Mouse (Mus musculus) MEL (cell line): ENCODE data around the gene Tmx1. TPM values are rescaled to one million over a fixed set of nuclear protein-coding genes. Genes with fewer than 3 reads are reported as not detected.

Experiments
- DNase-seq: peaks from one replicate; pipeline ENCODE4 v3.0.0; 2011; ENCODE audit warnings: low read depth, low spot score
- H3K27ac ChIP-seq: 2 replicates; pipeline ENCODE4 v1.5.1; 2012; ENCODE audit warnings: low read depth, mild to moderate bottlenecking, control low read depth, low read length, moderate library complexity; ENCODE audit not compliant: control insufficient read depth
- H3K27me3 ChIP-seq, 2 experiments: fragments of 150-350 bp in 1 of 2; sonication (generic) in 1 of 2; 2 replicates each; pipeline ENCODE4 v1.6.1; 2012; ENCODE audit warnings: low read length in 2 of 2, mild to moderate bottlenecking in 2 of 2, improper control_type of control experiment in 1 of 2, moderate library complexity in 1 of 2; ENCODE audit not compliant: insufficient read depth in 2 of 2, control insufficient read depth in 1 of 2
- H3K36me3 ChIP-seq, 2 experiments: 2 replicates each; pipeline ENCODE4 v1.6.1; 2012 to 2014; ENCODE audit warnings: low read length in 2 of 2, improper control_type of control experiment in 1 of 2, inconsistent platforms in 1 of 2, mild to moderate bottlenecking in 1 of 2; ENCODE audit not compliant: insufficient read depth in 2 of 2, control insufficient read depth in 1 of 2
- H3K4me1 ChIP-seq, 2 experiments: fragments of 150-350 bp in 1 of 2; sonication (generic) in 1 of 2; 2 replicates each; pipeline ENCODE4 v1.6.1; 2012; ENCODE audit warnings: low read length in 2 of 2, improper control_type of control experiment in 1 of 2, mild to moderate bottlenecking in 1 of 2; ENCODE audit not compliant: insufficient read depth in 2 of 2, control insufficient read depth in 1 of 2
- H3K4me3 ChIP-seq, 2 experiments: fragments of 150-350 bp in 1 of 2; sonication (generic) in 1 of 2; 2 replicates each; pipeline ENCODE4 v1.5.1; 2012; ENCODE audit warnings: low read depth in 2 of 2, low read length in 2 of 2, mild to moderate bottlenecking in 2 of 2, moderate library complexity in 2 of 2, control low read depth in 1 of 2, improper control_type of control experiment in 1 of 2; ENCODE audit not compliant: control insufficient read depth in 1 of 2, insufficient read depth in 1 of 2
- H3K79me2 ChIP-seq: 2 replicates; pipeline ENCODE4 v1.6.1; 2012; ENCODE audit warnings: mild to moderate bottlenecking, low read length, moderate library complexity; ENCODE audit not compliant: control insufficient read depth, poor library complexity, insufficient read depth
- H3K9ac ChIP-seq: 2 replicates; pipeline ENCODE4 v1.6.1; 2012; ENCODE audit warnings: low read depth, mild to moderate bottlenecking, control low read depth, low read length, moderate library complexity; ENCODE audit not compliant: control insufficient read depth, poor library complexity, severe bottlenecking
- H3K9me3 ChIP-seq: fragments of 150-350 bp; sonication (generic); replicated peaks from 2 replicates; pipeline ENCODE4 v1.6.1; 2012; ENCODE audit warnings: mild to moderate bottlenecking, low read length, improper control_type of control experiment, moderate library complexity; ENCODE audit not compliant: insufficient read depth
- BHLHE40 ChIP-seq: IDR thresholded peaks from 2 replicates; pipeline ENCODE4 v1.6.1; 2012; ENCODE audit warnings: low read depth, mild to moderate bottlenecking, inconsistent platforms, low read length, improper control_type of control experiment, borderline replicate concordance
- CHD2 ChIP-seq: IDR thresholded peaks from 2 replicates; pipeline ENCODE4 v1.6.1; 2011; ENCODE audit warnings: low read length, improper control_type of control experiment
- CTCF ChIP-seq, 3 experiments: IDR thresholded peaks in 2 of 3; conservative IDR thresholded peaks in 1 of 3; 2 replicates each; pipeline ENCODE4 v1.5.1; 2011 to 2012; ENCODE audit warnings: low read length in 3 of 3, low read depth in 2 of 3, mild to moderate bottlenecking in 2 of 3, improper control_type of control experiment in 1 of 3, inconsistent platforms in 1 of 3, mixed read lengths in 1 of 3, moderate library complexity in 1 of 3; ENCODE audit not compliant: control insufficient read depth in 1 of 3, insufficient read depth in 1 of 3, poor library complexity in 1 of 3, severe bottlenecking in 1 of 3
- E2F4 ChIP-seq: IDR thresholded peaks from 2 replicates; pipeline ENCODE4 v1.6.1; 2011; ENCODE audit warnings: low read depth, low read length, improper control_type of control experiment, borderline replicate concordance
- EP300 ChIP-seq, 2 experiments: IDR thresholded peaks; 2 replicates each; pipeline ENCODE4 v1.6.1; 2011; ENCODE audit warnings: improper control_type of control experiment in 2 of 2, low read length in 2 of 2, low read depth in 1 of 2, mild to moderate bottlenecking in 1 of 2
- ETS1 ChIP-seq: IDR thresholded peaks from 2 replicates; pipeline ENCODE4 v1.6.1; 2012; ENCODE audit warnings: low read depth, mild to moderate bottlenecking, inconsistent platforms, low read length, improper control_type of control experiment, moderate library complexity
- GABPA ChIP-seq: IDR thresholded peaks from 2 replicates; pipeline ENCODE4 v1.6.1; 2012; ENCODE audit warnings: low read depth, mild to moderate bottlenecking, inconsistent platforms, low read length, improper control_type of control experiment, moderate library complexity
- GATA1 ChIP-seq: IDR thresholded peaks from 2 replicates; pipeline ENCODE4 v1.6.1; 2011; ENCODE audit warnings: low read depth, low read length, improper control_type of control experiment
- HCFC1 ChIP-seq: IDR thresholded peaks from 2 replicates; pipeline ENCODE4 v1.6.1; 2012; ENCODE audit warnings: low read depth, mild to moderate bottlenecking, inconsistent platforms, low read length, improper control_type of control experiment, moderate library complexity
- JUND ChIP-seq: IDR thresholded peaks from 2 replicates; pipeline ENCODE4 v1.6.1; 2011; ENCODE audit warnings: low read depth, mild to moderate bottlenecking, improper control_type of control experiment, low read length
- KAT2A ChIP-seq: conservative IDR thresholded peaks from 2 replicates; pipeline ENCODE4 v1.6.1; 2012; ENCODE audit warnings: low read depth, low read length, improper control_type of control experiment, inconsistent platforms
- MAFK ChIP-seq: IDR thresholded peaks from 2 replicates; pipeline ENCODE4 v1.6.1; 2011; ENCODE audit warnings: low read depth, mild to moderate bottlenecking, low read length, improper control_type of control experiment, borderline replicate concordance
- MEF2A ChIP-seq: IDR thresholded peaks from 2 replicates; pipeline ENCODE4 v1.6.1; 2014; ENCODE audit warnings: low read depth, mild to moderate bottlenecking, inconsistent platforms, low read length, improper control_type of control experiment; ENCODE audit not compliant: poor library complexity, insufficient replicate concordance, severe bottlenecking; ENCODE audit errors: extremely low read depth
- MXI1 ChIP-seq: IDR thresholded peaks from 2 replicates; pipeline ENCODE4 v1.6.1; 2011; ENCODE audit warnings: mild to moderate bottlenecking, low read depth, low read length, improper control_type of control experiment
- MYC ChIP-seq: IDR thresholded peaks from 2 replicates; pipeline ENCODE4 v1.6.1; 2011; ENCODE audit warnings: low read depth, mild to moderate bottlenecking, low read length, improper control_type of control experiment, moderate library complexity
- NELFE ChIP-seq: IDR thresholded peaks from 2 replicates; pipeline ENCODE4 v1.6.1; 2011; ENCODE audit warnings: low read depth, low read length, improper control_type of control experiment
- NRF1 ChIP-seq: IDR thresholded peaks from 2 replicates; pipeline ENCODE4 v1.6.1; 2014; ENCODE audit warnings: low read depth, mild to moderate bottlenecking, inconsistent platforms, low read length, improper control_type of control experiment, moderate library complexity; ENCODE audit not compliant: poor library complexity, insufficient read depth, severe bottlenecking
- POLR2A ChIP-seq, 2 experiments: IDR thresholded peaks; 2 replicates each; pipeline ENCODE4 v1.6.1; 2011 to 2012; ENCODE audit warnings: low read length in 2 of 2, mild to moderate bottlenecking in 2 of 2, control low read depth in 1 of 2, improper control_type of control experiment in 1 of 2, low read depth in 1 of 2, moderate library complexity in 1 of 2; ENCODE audit not compliant: control insufficient read depth in 1 of 2, insufficient read depth in 1 of 2, poor library complexity in 1 of 2
- POLR2AphosphoS2 ChIP-seq: IDR thresholded peaks from 2 replicates; pipeline ENCODE4 v1.6.1; 2011; ENCODE audit warnings: low read length, improper control_type of control experiment
- POLR2AphosphoS5 ChIP-seq: IDR thresholded peaks from 2 replicates; pipeline ENCODE4 v1.6.1; 2012; ENCODE audit warnings: low read depth, borderline replicate concordance, mild to moderate bottlenecking, inconsistent platforms, low read length, moderate library complexity, mixed read lengths
- RAD21 ChIP-seq: IDR thresholded peaks from 2 replicates; pipeline ENCODE4 v1.6.1; 2011; ENCODE audit warnings: mild to moderate bottlenecking, low read depth, low read length, improper control_type of control experiment
- RCOR1 ChIP-seq: IDR thresholded peaks from 2 replicates; pipeline ENCODE4 v1.6.1; 2012; ENCODE audit warnings: low read depth, mild to moderate bottlenecking, inconsistent platforms, low read length, improper control_type of control experiment
- SIN3A ChIP-seq: IDR thresholded peaks from 2 replicates; pipeline ENCODE4 v1.6.1; 2012; ENCODE audit warnings: low read length, improper control_type of control experiment, inconsistent platforms
- SMC3 ChIP-seq: IDR thresholded peaks from 2 replicates; pipeline ENCODE4 v1.6.1; 2011; ENCODE audit warnings: low read depth, low read length, improper control_type of control experiment
- TAL1 ChIP-seq: IDR thresholded peaks from 2 replicates; pipeline ENCODE4 v1.6.1; 2012; ENCODE audit warnings: mild to moderate bottlenecking, inconsistent platforms, low read length, moderate library complexity, mixed read lengths
- USF1 ChIP-seq: IDR thresholded peaks from 2 replicates; pipeline ENCODE4 v1.6.1; 2014; ENCODE audit warnings: low read depth, mild to moderate bottlenecking, inconsistent platforms, low read length, improper control_type of control experiment, moderate library complexity
- USF2 ChIP-seq, 2 experiments: IDR thresholded peaks; 2 replicates each; pipeline ENCODE4 v1.6.1; 2011 to 2012; ENCODE audit warnings: improper control_type of control experiment in 2 of 2, low read length in 2 of 2, borderline replicate concordance in 1 of 2, inconsistent platforms in 1 of 2, low read depth in 1 of 2, mild to moderate bottlenecking in 1 of 2; ENCODE audit not compliant: insufficient read depth in 1 of 2
- ZMIZ1 ChIP-seq: IDR thresholded peaks from 2 replicates; pipeline ENCODE4 v1.6.1; 2012; ENCODE audit warnings: low read depth, mild to moderate bottlenecking, inconsistent platforms, low read length, improper control_type of control experiment, moderate library complexity
- polyA plus RNA-seq, 2 experiments: library from polyadenylated mRNA; stranded (reverse) in 1 of 2; unstranded in 1 of 2; fragments of >175 nt in 1 of 2; fragments of >200 nt in 1 of 2; gene quantifications; 2 replicates each; pipeline versions ENCODE4 v1.2.1 to v1.2.4; 2012; ENCODE audit warnings: low replicate concordance in 2 of 2, low read depth in 1 of 2; ENCODE audit not compliant: insufficient read length in 2 of 2, insufficient read depth in 1 of 2, missing spikeins in 1 of 2
- total RNA-seq: library from RNA; depleted of rRNA; stranded (reverse); fragments of 300-350 nt; gene quantifications from 2 replicates; pipeline ENCODE4 v1.2.3, GENCODE M21; 2012

The Tmx1 gene
- total and polyA plus RNA-seq, 3 experiments, result 51.9 to 71.6 TPM; not detected in 1

DNA sequence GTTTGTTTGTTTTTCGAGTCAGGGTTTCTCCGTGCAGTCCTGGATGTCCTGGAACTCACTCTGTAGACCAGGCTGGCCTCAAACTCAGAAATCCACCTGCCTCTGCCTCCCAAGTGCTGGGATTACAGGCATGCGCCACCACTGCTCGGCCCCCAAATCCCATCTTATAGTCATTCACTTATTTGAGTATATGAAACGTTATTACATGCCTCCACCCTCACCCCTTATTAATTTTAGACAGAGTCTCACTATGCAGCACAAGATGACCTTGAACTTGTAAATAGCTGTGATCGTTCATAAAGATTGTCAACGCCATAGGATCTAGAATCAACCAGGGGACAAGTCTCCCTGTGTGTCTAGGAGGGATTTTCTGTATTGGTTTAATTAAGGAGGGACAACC is 33.1 kb downstream of the Tmx1 start:
- H3K36me3 ChIP-seq, result no peaks in the 10 kb centered on the region
- no peaks in the 10 kb centered on the region for H3K9me3 ChIP-seq
- no peak for DNase-seq
- H3K79me2 ChIP-seq, result no peaks in the 10 kb centered on the region
- no peak overlapping the region for H3K4me3 ChIP-seq
- no peak overlapping the region for H3K9ac ChIP-seq
- no peaks in the 10 kb centered on the region for H3K4me1 ChIP-seq
- peaks cover 6 to 14% of the 10 kb centered on the region in 2 experiments; a peak in 3 of 4 replicates for H3K27me3 ChIP-seq
- TF ChIP-seq KAT2A (no peak), ETS1 (no peak), MEF2A (no peak), ZMIZ1 (no peak), USF1 (no peak), GABPA (no peak), POLR2A (IDR thresholded peaks at IDR 0.05; ENCODE audit: control insufficient read depth in 1 of 2, insufficient read depth in 1 of 2, low read depth in 1 of 2, low read length in 2 of 2, poor library complexity in 1 of 2) (no peak), MYC (no peak), CHD2 (no peak), NELFE (no peak), POLR2AphosphoS5 (no peak), SIN3A (no peak), HCFC1 (no peak), GATA1 (no peak), POLR2AphosphoS2 (no peak), TAL1 (no peak), USF2 (IDR thresholded peaks at IDR 0.05; ENCODE audit: borderline replicate concordance in 1 of 2, insufficient read depth in 1 of 2, low read depth in 1 of 2, low read length in 2 of 2) (no peak)
- H3K27ac ChIP-seq, result no peak overlapping the region

DNA sequence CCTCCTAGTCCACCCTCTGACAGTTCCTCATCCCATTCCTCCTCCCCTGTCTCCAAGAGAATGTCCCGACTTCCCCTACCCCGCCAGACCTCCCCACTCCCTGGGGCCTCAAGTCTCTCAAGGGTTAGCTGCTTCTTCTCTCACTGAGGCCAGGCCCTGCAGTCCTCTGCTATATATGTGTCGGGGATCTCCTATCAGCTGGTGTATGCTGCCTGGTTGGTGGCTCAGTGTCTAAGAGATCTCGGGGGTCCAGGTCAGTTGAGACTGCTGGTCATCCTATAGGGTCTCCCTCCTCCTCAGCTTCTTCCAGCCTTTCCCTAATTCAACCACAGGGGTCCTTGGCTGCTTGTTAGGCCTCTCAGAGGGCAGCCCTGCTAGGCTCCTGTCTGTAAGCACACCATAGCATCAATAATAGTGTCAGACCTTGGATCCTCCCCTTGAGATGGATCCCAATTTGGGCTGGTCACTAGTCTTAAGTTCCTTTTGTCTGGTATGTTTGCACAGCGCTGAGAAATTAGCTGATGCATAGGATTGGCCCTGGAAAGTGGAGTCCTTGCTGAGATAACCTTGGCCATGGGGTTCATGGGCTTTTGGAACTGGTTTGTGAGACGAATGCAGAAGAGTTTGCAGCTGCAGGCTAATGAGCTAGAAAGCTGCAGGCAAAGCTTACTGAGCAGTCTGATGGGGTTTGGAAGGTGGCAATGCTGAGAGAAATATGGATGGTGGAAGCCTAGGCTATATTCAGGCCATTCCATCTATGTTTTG is 34.0 kb downstream of the Tmx1 start:
- no peak for DNase-seq
- no peaks in the 10 kb centered on the region for H3K79me2 ChIP-seq
- no peak overlapping the region for H3K4me3 ChIP-seq
- no peaks in the 10 kb centered on the region for H3K9me3 ChIP-seq
- H3K27ac ChIP-seq, result no peak overlapping the region
- TF ChIP-seq MEF2A (no peak), KAT2A (no peak), GATA1 (no peak), E2F4 (no peak), JUND (no peak), BHLHE40 (no peak), ETS1 (no peak), RAD21 (no peak), CTCF (IDR thresholded peaks at IDR 0.05 in 2 of 3, conservative IDR thresholded peaks at IDR 0.05 in 1 of 3; ENCODE audit: control insufficient read depth in 1 of 3, insufficient read depth in 1 of 3, low read depth in 2 of 3, low read length in 3 of 3, poor library complexity in 1 of 3, severe bottlenecking in 1 of 3) (no peak), GABPA (no peak), USF2 (IDR thresholded peaks at IDR 0.05; ENCODE audit: borderline replicate concordance in 1 of 2, insufficient read depth in 1 of 2, low read depth in 1 of 2, low read length in 2 of 2) (no peak), EP300 (IDR thresholded peaks at IDR 0.05; ENCODE audit: low read depth in 1 of 2, low read length in 2 of 2) (no peak), NRF1 (no peak), RCOR1 (no peak), SMC3 (no peak), SIN3A (no peak), MXI1 (no peak), MAFK (no peak), ZMIZ1 (no peak)
- H3K9ac ChIP-seq, result no peak overlapping the region
- H3K36me3 ChIP-seq, result no peaks in the 10 kb centered on the region
- no peaks in the 10 kb centered on the region for H3K4me1 ChIP-seq
- H3K27me3 ChIP-seq, result peaks cover 6 to 19% of the 10 kb centered on the region in 2 experiments; a peak in 3 of 4 replicates
